Mouse (Mus musculus) embryonic facial prominence, embryonic 13.5 days (tissue): Measurements from ENCODE around the gene Runx1. TPM values are rescaled to one million over a fixed set of nuclear protein-coding genes. Genes with fewer than 3 reads are reported as not detected.

Experiments used
- ATAC-seq: fragments of 200-750 bp; cut with Nextera tagmentation; 2 replicates; pipeline ENCODE4 v1.8.0; 2017; ENCODE audit warnings: low read depth; ENCODE audit not compliant: insufficient number of reproducible peaks, insufficient read depth, low FRiP score, low TSS enrichment
- H3K27ac ChIP-seq: fragments of 300-500 bp; sonication (generic); 2 replicates; pipeline ENCODE4 v1.5.1; 2015; ENCODE audit warnings: moderate library complexity, mild to moderate bottlenecking, inconsistent platforms
- H3K27me3 ChIP-seq: fragments of 300-500 bp; sonication (generic); 2 replicates; pipeline ENCODE4 v1.6.1; 2015; ENCODE audit warnings: mild to moderate bottlenecking, inconsistent platforms
- H3K36me3 ChIP-seq: fragments of 300-500 bp; sonication (generic); 2 replicates; pipeline ENCODE4 v1.6.1; 2015; ENCODE audit warnings: mild to moderate bottlenecking, inconsistent platforms
- H3K4me1 ChIP-seq: fragments of 300-500 bp; sonication (generic); 2 replicates; pipeline ENCODE4 v1.6.1; 2015; ENCODE audit warnings: inconsistent platforms
- H3K4me2 ChIP-seq: fragments of 300-500 bp; sonication (generic); 2 replicates; pipeline ENCODE4 v1.6.1; 2015; ENCODE audit warnings: moderate library complexity, mild to moderate bottlenecking, inconsistent platforms
- H3K4me3 ChIP-seq: fragments of 300-500 bp; sonication (generic); 2 replicates; pipeline ENCODE4 v1.5.1; 2015; ENCODE audit warnings: mild to moderate bottlenecking, inconsistent platforms
- H3K9ac ChIP-seq: fragments of 300-500 bp; sonication (generic); 2 replicates; pipeline ENCODE4 v1.6.1; 2015; ENCODE audit warnings: mild to moderate bottlenecking, inconsistent platforms
- H3K9me3 ChIP-seq: fragments of 300-500 bp; sonication (generic); 2 replicates; pipeline ENCODE4 v1.6.1; 2016; ENCODE audit warnings: inconsistent platforms
- WGBS: fragments of 180-500 bp; shearing (Covaris S2); methylation state at CpG from one replicate; pipeline ENCODE4 v1.1.7; 2015; ENCODE audit warnings: mixed read lengths; 5-methylcytosine and 5-hydroxymethylcytosine counted together
- polyA plus RNA-seq: library from polyadenylated mRNA; unstranded; fragments of >200 nt; fragmentation: Nextera tagmentation; extraction: Ambion mirVana; gene quantifications from 2 replicates; pipeline ENCODE4 v1.2.1, GENCODE M21; 2015

Gene Runx1
- polyA plus RNA-seq, 1 experiment from 2014 or later, result 19.3 TPM

- H3K4me1 ChIP-seq, result peaks cover 43% of the 10 kb centered on the region
- no peak overlapping the region for H3K4me2 ChIP-seq
- WGBS, result 64% methylated on average over 6 of the region's 6 CpGs
- no peak overlapping the region for H3K9ac ChIP-seq
- H3K27ac ChIP-seq, result no peak overlapping the region
- H3K27me3 ChIP-seq, result no peaks in the 10 kb centered on the region
- no peak overlapping the region for H3K4me3 ChIP-seq
- ATAC-seq, result no peak
- no peaks in the 10 kb centered on the region for H3K9me3 ChIP-seq
- H3K36me3 ChIP-seq, result peaks cover 35% of the 10 kb centered on the region
These were observed 184.9 kb downstream of the Runx1 start for GRCm38 (mm10) chr16:92641053-92641452.

GRCm38 (mm10) chr16:92639093-92639492, 186.9 kb downstream of the Runx1 start:
- Histone ChIP-seq H3K9me3 (no peaks in the 10 kb centered on the region), H3K27ac (0 out of 2 replicates have a peak overlapping the region, but pooled peaks have one; percentile 1), H3K9ac (no peak overlapping the region), H3K27me3 (no peaks in the 10 kb centered on the region), H3K36me3 (peaks cover 45% of the 10 kb centered on the region), H3K4me1 (peaks cover 28% of the 10 kb centered on the region), H3K4me3 (no peak overlapping the region), H3K4me2 (no peak overlapping the region)
- no peak for ATAC-seq
- WGBS, result 80% methylated on average over 8 of the region's 8 CpGs

GRCm38 (mm10) chr16:92637033-92637432, 188.9 kb downstream of the Runx1 start:
- Histone ChIP-seq H3K4me3 (no peak overlapping the region), H3K4me2 (no peak overlapping the region), H3K9ac (no peak overlapping the region), H3K27me3 (no peaks in the 10 kb centered on the region), H3K9me3 (no peaks in the 10 kb centered on the region), H3K36me3 (peaks cover 30% of the 10 kb centered on the region), H3K4me1 (peaks cover 37% of the 10 kb centered on the region), H3K27ac (no peak overlapping the region)
- WGBS, result 61% methylated on average over 5 of the region's 5 CpGs
- no peak for ATAC-seq

DNA sequence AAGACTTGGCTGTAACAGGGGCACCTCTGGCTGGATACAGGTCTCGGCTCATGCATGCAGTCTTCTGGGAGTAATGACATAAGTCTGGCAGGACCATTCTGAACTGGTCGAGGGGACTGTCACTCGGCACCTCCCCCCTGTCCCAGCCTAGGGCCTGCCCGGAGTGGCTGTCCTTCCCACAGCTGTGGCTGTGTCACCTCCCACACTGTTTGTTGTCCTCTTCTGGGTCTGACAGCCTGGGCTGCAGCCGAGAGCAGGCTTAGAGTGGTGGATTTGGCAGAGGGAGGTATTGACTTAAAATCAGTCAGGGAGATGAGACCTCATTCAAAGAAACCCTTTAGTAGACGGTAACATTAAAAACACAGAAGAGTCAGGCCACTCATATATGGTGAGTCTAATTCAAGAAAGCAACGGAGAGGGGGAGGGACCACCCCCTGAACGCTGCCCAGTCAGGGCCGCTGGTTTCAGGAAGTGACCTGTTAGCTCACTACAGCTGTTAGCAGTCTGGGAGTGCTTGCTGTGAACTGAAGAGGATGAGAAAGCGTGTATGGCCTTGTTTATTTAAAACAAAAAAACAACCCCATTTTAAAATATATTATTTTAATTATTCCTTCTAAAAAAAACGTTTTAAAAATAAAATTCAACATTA, 193.7 kb downstream of the Runx1 start:
- WGBS, result 19% methylated on average over 11 of the region's 11 CpGs
- Histone ChIP-seq H3K36me3 (peaks cover 26% of the 10 kb centered on the region), H3K4me2 (no peak overlapping the region), H3K27ac (peak overlapping the region; percentile 73), H3K9ac (no peak overlapping the region), H3K4me1 (peaks cover 63% of the 10 kb centered on the region), H3K9me3 (no peaks in the 10 kb centered on the region), H3K4me3 (no peak overlapping the region), H3K27me3 (no peaks in the 10 kb centered on the region)
- ATAC-seq, result no peak

DNA sequence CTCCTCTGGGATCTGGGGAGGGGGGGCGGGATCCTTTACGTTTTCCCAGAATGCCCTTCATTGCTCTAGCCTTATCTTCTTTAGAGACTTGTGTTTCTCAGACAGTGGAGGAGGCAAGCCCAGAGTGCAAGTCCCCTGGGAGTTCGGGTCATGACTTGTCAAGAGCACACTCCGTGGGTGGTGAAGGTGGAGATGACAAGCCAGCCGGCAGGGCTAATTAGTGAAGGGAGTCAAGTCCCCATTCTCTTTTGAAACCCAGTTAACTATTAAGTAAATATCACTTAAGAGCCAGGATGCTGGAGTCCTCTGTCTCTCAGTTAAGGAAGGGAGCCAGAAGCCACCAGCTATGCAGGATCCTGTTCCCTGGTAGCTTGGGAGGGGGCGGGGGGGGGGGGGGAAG, 194.3 kb downstream of the Runx1 start:
- H3K9me3 ChIP-seq, result no peaks in the 10 kb centered on the region
- H3K4me1 ChIP-seq, result peaks cover 69% of the 10 kb centered on the region
- no peaks in the 10 kb centered on the region for H3K27me3 ChIP-seq
- no peak for ATAC-seq
- H3K9ac ChIP-seq, result no peak overlapping the region
- WGBS, result 21% methylated on average over 6 of the region's 6 CpGs
- peaks cover 26% of the 10 kb centered on the region for H3K36me3 ChIP-seq
- H3K4me2 ChIP-seq, result no peak overlapping the region
- H3K4me3 ChIP-seq, result no peak overlapping the region
- peak overlapping the region; percentile 73 for H3K27ac ChIP-seq

GRCm38 (mm10) chr16:92630950-92631349, 195.0 kb downstream of the Runx1 start:
- H3K4me3 ChIP-seq, result no peak overlapping the region
- no peak overlapping the region for H3K9ac ChIP-seq
- peaks cover 76% of the 10 kb centered on the region for H3K4me1 ChIP-seq
- no peaks in the 10 kb centered on the region for H3K9me3 ChIP-seq
- H3K4me2 ChIP-seq, result no peak overlapping the region
- 45% methylated on average over 5 of the region's 5 CpGs for WGBS
- no peaks in the 10 kb centered on the region for H3K27me3 ChIP-seq
- H3K27ac ChIP-seq, result no peak overlapping the region
- peaks cover 24% of the 10 kb centered on the region for H3K36me3 ChIP-seq
- ATAC-seq, result no peak

GRCm38 (mm10) chr16:92629829-92630228, 196.1 kb downstream of the Runx1 start:
- H3K9ac ChIP-seq, result no peak overlapping the region
- no peak for ATAC-seq
- H3K9me3 ChIP-seq, result no peaks in the 10 kb centered on the region
- peaks cover 13% of the 10 kb centered on the region; the same call in 1 of the 2 replicates for H3K36me3 ChIP-seq
- 92% methylated on average over 7 of the region's 7 CpGs for WGBS
- H3K4me1 ChIP-seq, result peaks cover 80% of the 10 kb centered on the region
- no peaks in the 10 kb centered on the region for H3K27me3 ChIP-seq
- H3K4me3 ChIP-seq, result no peak overlapping the region
- H3K27ac ChIP-seq, result peak overlapping the region; percentile 18; the same call in 1 of the 2 replicates
- H3K4me2 ChIP-seq, result no peak overlapping the region

DNA sequence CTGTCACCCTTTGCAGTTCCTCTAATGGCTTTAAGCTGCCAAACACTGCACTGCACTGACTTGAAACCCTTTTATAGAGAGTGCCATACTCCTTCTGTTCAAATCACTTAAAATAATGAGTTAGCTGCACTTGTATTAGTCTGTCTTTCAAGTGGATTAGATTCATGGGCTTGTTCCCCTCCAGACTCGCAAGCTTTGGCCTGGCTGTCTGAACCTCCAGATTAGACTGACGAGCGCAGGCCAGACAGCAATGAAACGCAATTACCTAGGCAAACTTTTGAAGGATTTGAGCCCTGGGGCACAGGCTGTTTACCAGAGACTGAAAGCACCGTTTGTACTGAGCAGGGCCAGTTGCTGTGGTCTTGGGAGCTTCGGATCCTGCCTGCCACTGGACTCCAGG, 198.7 kb downstream of the Runx1 start:
- Histone ChIP-seq H3K27ac (peak overlapping the region; percentile 72), H3K4me3 (no peak overlapping the region), H3K36me3 (peaks cover 22% of the 10 kb centered on the region; the same call in 1 of the 2 replicates), H3K9ac (peak overlapping the region; percentile 4; the same call in 1 of the 2 replicates), H3K4me1 (peaks cover 79% of the 10 kb centered on the region), H3K27me3 (no peaks in the 10 kb centered on the region), H3K4me2 (peak overlapping the region; percentile 14), H3K9me3 (no peaks in the 10 kb centered on the region)
- no peak for ATAC-seq
- WGBS, result 18% methylated on average over 6 of the region's 6 CpGs

GRCm38 (mm10) chr16:92623953-92624352, 202.0 kb downstream of the Runx1 start:
- no peak overlapping the region for H3K4me3 ChIP-seq
- no peaks in the 10 kb centered on the region for H3K27me3 ChIP-seq
- ATAC-seq, result no peak
- H3K4me1 ChIP-seq, result peaks cover 65% of the 10 kb centered on the region
- peaks cover 13% of the 10 kb centered on the region; the same call in 1 of the 2 replicates for H3K36me3 ChIP-seq
- H3K27ac ChIP-seq, result no peak overlapping the region
- H3K9ac ChIP-seq, result no peak overlapping the region
- H3K4me2 ChIP-seq, result no peak overlapping the region
- no peaks in the 10 kb centered on the region for H3K9me3 ChIP-seq
- WGBS, result 72% methylated on average over 11 of the region's 11 CpGs

DNA sequence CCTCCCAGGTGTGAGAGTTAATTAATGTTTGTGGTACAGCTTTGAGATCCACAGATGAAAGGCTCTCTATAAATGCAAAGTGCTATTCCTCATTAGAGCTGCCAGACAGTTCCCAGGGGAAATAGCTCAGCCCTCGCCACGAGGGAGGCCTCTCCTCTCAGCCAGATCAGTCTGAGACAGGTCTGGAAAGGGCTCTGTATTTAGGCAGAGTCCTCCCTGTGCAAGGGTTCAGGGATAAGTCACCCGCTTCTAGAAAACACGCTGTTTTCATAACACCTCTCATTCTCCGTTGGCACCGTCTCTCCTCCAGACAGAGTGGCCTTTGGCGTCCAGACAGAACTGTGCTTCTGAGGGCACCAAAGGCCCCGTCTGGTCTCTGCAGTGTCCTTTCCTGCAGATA, 204.1 kb downstream of the Runx1 start:
- H3K9me3 ChIP-seq, result peaks cover 5% of the 10 kb centered on the region; the same call in 1 of the 2 replicates
- no peak overlapping the region for H3K27ac ChIP-seq
- no peak for ATAC-seq
- WGBS, result 59% methylated on average over 8 of the region's 8 CpGs
- H3K9ac ChIP-seq, result no peak overlapping the region
- no peaks in the 10 kb centered on the region for H3K27me3 ChIP-seq
- peaks cover 45% of the 10 kb centered on the region for H3K4me1 ChIP-seq
- no peak overlapping the region for H3K4me3 ChIP-seq
- no peak overlapping the region for H3K4me2 ChIP-seq
- peaks cover 24% of the 10 kb centered on the region for H3K36me3 ChIP-seq

DNA sequence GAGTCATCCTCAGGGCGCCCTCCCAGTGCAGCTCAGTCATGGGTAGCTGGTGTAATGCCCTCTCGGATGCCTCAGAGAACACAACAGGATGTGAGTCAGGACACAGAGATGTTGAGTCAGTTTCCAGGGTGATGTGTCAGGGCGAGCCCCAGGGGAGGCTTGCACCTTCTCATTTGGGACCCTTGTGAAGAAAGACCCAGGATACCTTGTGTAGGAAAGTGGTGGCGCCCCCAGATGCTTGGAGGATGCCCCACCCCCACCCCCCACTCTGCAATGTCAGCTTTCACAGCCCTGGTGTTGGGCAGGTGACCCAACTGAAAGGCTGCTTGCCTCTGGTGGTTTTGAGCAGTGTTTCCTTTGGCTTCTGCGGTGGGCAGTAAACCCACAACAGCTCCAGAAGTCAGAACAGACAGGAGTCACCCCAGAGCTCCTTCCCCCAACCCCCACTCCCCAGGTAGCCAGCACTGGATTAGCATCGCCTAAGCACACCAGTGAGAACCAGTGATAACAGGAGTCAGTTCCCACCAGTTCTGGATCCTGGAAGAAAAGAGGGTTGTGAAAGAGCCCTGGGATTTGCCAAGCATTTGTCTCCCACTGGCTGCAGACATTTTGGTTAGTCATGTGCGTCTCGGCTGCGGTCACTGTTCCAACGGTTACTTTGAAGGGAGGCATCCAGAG, 205.0 kb downstream of the Runx1 start:
- Histone ChIP-seq H3K9me3 (peaks cover 5% of the 10 kb centered on the region; the same call in 1 of the 2 replicates), H3K27me3 (no peaks in the 10 kb centered on the region), H3K4me3 (no peak overlapping the region), H3K27ac (no peak overlapping the region; the same call in 1 of the 2 replicates), H3K9ac (no peak overlapping the region), H3K4me2 (no peak overlapping the region), H3K4me1 (peaks cover 36% of the 10 kb centered on the region), H3K36me3 (peaks cover 24% of the 10 kb centered on the region)
- 64% methylated on average over 10 of the region's 10 CpGs for WGBS
- no peak for ATAC-seq

DNA sequence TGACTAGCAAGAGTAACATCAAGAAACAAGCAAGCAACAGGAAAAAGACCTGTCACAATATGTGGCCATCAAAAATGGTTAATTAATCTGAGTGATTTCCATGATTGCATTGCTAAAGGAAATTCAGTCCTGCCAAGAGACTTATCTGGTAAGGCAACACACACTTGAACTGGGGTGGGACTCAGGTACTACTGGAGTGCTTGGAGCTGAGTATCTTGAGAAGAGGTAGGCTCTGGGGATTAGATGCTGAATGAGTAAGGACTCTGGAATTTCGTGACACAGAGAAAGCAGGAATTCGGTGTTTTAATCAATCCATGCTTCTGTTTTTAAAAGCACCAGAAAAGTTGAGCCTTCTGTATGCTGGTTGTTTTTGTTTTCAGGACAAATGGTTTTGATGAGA, 209.1 kb downstream of the Runx1 start:
- Histone ChIP-seq H3K9ac (no peak overlapping the region), H3K9me3 (peaks cover 5% of the 10 kb centered on the region; the same call in 1 of the 2 replicates), H3K4me2 (no peak overlapping the region), H3K27ac (no peak overlapping the region), H3K4me3 (no peak overlapping the region), H3K36me3 (peaks cover 24% of the 10 kb centered on the region), H3K4me1 (peaks cover 25% of the 10 kb centered on the region), H3K27me3 (no peaks in the 10 kb centered on the region)
- 81% methylated on average over 2 of the region's 2 CpGs for WGBS
- ATAC-seq, result no peak
